Mouse (Mus musculus) heart, postnatal 10 days (tissue): ENCODE measurements around the gene Sebox. TPM values are rescaled to one million over a fixed set of nuclear protein-coding genes. Genes with fewer than 3 reads are reported as not detected.

Experiments used
- DNase-seq, 2 experiments: peaks; one replicate each; pipeline ENCODE4 v3.0.0; 2021
- intact Hi-C: fragments of 180-260 bp; cut with DNase I; formaldehyde crosslinking; loops from one replicate; pipeline ENCODE4 v1.15.1; 2025
- total RNA-seq, 2 experiments: library from RNA; stranded (reverse); gene quantifications; 2 replicates each; pipeline ENCODE4 v1.2.3; 2021

Gene Sebox
- total RNA-seq, 2 experiments from 2014 or later = not detected

DNA sequence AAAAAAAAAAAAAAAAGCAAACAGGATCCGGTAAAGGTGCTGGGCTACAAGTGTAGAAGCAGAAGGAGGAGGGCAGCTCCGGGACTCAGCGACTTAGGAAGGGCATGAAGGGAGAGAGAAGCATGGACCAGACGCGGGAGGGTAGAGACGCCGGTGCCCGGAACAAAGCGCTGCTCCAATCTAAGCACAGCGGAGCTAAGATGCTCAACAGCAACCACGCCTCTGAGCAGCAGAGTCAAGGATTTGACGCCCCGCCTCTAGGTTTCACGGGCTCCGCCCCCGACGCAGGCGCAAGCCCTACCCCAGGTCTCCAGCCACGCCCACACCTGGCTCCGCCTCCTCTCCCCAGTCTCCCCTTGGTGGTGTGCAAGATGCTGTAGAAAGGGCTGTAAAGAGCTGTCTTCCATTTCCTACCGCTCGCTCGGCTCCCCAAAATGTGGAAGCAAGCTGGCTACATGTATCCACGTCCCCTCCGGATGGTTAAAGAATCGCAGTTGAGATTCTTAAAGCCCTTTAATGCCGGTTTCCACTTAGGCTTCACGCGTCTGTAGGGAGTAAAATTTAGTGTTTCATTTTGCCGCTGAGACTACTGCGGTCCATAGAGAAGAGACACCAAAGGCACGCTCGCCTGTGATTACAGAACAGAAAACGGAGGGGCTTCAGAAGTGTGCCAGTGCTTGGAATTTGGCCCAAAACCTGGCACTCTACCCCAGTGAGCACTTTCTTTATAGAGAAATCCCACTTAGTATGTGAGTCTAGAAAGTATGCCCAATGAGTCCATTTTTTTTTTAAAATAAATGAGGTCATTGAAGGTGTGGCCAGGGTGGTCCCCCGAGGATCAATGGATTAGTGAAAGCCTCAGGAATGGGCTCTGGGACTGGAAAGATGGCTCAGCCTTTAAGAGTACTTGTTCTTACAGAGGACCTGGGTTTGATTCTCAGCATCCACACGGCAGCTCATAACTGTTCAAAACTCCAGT is 5.4 kb upstream of the Sebox start, which contains the start of gene Sarm1:
Gene Sarm1, minus strand, starts transcription at position 211 of the 979 bp plus-strand sequence.
- intact Hi-C loops = no loop called here
- DNase-seq = peak; percentile 84

DNA sequence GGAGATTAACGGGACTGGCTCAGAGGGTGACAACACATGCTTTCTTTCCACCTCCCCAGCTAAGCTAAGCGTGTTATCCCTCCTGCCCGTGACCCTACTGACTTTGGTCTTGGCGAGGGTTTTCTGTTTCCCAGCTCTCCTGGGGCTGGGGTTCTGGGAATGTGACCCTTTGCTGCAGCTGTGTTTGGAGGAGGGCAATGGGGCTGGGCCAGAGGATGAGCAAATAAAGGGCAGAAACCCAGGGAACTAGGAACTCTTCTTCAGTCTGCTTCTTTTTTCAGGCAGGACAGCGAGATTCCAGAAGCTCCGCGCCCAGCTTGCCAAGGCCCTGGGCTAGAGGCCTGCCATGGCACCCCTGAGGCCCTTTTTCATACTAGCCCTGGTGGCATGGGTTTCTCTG is 4.2 kb upstream of the Sebox start, which contains the start of gene Vtn:
Gene Vtn, plus strand, starts transcription at position 88 of the 400 bp plus-strand sequence.
- intact Hi-C loops = no loop called here
- peak; percentile 30 to 50 for DNase-seq

DNA sequence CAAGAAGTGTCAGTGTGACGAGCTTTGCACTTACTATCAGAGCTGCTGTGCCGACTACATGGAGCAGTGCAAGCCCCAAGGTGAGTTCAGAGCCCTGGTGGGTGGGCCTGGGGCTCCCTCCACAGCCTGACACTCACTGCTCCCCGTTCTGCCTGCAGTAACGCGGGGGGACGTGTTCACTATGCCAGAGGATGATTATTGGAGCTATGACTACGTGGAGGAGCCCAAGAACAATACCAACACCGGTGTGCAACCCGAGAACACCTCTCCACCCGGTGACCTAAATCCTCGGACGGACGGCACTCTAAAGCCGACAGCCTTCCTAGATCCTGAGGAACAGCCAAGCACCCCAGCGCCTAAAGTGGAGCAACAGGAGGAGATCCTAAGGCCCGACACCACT is 3.7 kb upstream of the Sebox start:
- intact Hi-C loops = no loop called here
- no peak for DNase-seq

DNA sequence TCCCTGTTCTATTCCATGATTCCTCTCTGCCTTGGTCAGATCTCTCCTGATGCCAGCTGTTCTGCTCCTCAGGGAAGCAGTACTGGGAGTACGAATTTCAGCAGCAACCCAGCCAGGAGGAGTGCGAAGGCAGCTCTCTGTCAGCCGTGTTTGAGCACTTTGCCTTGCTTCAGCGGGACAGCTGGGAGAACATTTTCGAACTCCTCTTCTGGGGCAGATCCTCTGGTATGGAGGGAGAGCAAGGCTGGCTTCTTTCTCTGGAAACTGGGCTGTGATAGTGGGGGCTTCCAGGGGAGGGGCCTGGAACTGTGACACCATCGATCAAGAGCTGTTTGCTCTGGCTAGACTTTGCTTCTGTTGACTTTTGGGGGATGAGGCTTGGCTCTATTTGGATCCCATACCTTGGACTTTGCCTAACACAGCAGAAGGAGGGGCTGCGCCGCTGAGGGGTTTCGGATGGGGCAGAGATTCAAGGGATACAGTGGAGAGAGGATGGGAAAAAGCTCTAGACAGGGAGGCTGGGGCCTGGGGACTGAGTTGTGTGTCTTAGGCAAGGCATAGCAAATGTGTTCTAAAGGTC is 2.5 kb upstream of the Sebox start:
- intact Hi-C loops = no loop called here

GRCm38 (mm10) chr11:78501529-78501928 is 1.7 kb upstream of the Sebox start:
- no peak for DNase-seq
- intact Hi-C loops = no loop called here

More for the DNA sequence above, 2.5 kb upstream of the Sebox start:
- no peak for DNase-seq

DNA sequence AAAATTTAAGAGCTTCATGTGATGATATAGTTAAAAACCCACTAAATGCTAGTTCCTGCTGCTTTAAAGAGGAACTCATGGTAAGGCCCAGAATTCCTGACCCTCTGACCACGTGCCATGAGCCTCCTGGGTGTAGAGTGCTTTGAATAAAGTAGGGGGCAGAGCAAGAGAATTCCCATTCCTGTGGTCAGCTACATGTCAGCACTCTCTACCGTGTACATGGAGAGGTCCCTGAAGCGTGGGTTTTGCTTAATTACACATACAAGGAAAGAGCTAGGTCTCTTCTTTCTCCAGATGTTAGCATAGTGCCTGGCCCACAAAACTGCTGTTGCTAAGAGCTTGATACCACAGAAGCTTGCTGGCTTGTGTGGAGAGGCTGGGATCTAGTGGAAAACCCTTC is 2.2 kb downstream of the Sebox start:
- intact Hi-C loops = no loop called here
- DNase-seq = no peak

DNA sequence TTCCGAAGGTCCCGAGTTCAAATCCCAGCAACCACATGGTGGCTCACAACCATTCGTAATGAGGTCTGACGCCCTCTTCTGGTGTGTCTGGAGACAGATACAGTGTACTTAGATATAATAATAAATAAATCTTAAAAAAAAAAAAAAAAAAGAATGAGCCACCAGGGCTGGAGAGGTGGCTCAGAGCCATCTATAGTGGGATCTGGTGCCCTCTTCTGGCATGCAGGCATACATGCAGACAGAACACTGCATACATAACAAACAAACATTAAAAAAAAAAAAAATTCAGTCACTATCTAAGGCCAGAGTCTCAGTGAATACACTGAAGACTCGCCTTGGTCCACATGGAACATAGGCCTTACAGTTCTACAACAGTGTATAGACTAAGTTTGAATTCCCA is 5.9 kb downstream of the Sebox start:
- intact Hi-C loops = no loop called here
- DNase-seq = no peak

- DNase-seq = peak; percentile 92 to 93
- intact Hi-C loops = no loop called here
Observed at GRCm38 (mm10) chr11:78512025-78512957, 9.0 kb downstream of the Sebox start, which contains the start of the genes Tmem199 and Poldip2. Gene Tmem199, minus strand, starts transcription at chr11:78512172. Gene Poldip2, plus strand, starts transcription at chr11:78512193.

- no peak for DNase-seq
- intact Hi-C loops = no loop called here
Observed at GRCm38 (mm10) chr11:78513106-78513790, 10.0 kb downstream of the Sebox start.

DNA sequence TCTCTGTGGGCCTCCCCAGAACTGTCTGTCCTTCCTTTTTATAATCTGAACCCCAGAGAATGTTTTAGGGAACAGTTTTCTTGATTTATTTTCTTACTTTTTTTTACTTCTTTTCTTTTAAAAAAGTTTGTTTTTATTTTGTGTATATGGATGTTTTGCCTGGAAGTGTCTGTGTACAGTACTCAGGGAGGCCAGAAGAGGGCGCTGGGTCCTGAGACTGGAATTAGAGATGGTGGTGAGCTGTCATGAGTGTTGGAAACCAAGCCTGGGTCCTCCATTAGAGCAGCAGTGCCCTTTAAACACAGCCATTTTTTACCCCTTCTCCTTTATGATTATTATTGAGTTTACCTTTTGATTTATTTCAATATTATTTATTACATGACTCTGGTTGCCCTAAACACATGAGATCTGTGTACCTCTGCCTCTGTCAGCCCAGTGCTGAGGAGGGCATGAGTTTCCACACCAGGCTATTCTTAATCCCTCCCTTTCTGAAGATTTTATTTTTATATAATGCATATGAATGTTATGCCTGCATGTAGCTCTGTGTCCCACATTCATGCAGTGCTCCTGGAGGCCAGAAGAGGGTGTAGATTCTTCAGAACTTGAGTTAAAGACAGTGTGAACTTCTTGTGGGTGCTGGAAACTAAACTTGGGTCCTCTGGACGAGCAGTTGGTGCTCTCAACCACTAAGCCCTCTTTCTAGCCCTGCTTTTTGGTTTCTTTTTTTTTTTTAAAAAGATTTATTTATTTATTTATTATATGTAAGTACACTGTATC is 12.5 kb downstream of the Sebox start:
- no peak for DNase-seq
- intact Hi-C loops = no loop called here

GRCm38 (mm10) chr11:78518931-78519330 is 15.7 kb downstream of the Sebox start:
- no peak for DNase-seq
- intact Hi-C loops = no loop called here

- intact Hi-C loops = no loop called here
- no peak for DNase-seq
Observed at GRCm38 (mm10) chr11:78521880-78522279, 18.6 kb downstream of the Sebox start.

DNA sequence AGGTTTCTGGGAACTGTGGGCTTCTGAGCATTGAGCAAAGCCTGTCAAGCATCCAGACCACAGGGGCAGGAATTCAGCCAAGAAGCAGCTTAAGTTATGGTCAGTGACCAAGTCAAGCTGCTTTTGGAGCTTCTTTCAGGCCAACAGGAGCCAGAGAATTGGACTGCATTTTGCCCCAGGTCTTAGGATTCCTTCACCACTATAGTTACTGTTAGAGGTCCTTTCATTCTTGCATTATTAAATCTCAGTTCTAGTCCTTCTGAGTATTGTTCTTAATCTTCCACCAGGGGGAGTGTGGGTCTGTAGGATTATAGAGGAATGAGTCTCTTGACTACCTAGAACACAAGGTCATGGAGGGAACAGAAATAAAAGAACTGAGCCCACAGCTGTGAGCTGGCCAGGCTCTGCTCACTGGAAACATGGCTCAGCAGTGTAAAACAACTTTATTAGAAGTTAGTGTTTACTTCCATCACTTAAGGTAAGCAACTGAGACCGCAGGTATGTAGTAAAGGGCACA is 19.3 kb downstream of the Sebox start:
- intact Hi-C loops = no loop called here
- peak; percentile 35 to 39 for DNase-seq

- intact Hi-C loops = no loop called here
- peak; percentile 30 to 32 for DNase-seq
Observed at GRCm38 (mm10) chr11:78523241-78523955, 20.2 kb downstream of the Sebox start.

DNA sequence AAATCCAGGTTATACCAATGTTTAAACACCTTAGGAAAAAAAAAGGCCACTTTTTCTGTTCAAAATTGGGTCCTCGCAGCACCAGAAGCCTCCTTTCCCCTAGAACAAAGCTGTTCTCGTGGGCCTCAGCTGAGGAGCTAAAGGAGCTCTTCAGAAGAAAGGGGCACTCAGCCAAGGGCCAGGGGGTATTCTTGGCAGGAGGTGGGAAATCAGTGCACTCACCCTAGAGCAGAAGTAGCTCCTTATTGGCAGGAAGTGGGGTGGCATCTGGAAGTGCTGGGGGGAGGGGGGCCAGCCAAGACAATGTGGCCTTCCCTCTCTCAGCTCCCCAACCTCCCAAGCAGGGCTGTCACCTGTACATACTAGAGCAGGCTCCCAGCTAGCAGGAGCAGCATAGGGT is 21.6 kb downstream of the Sebox start:
- intact Hi-C loops = no loop called here
- no peak for DNase-seq

GRCm38 (mm10) chr11:78528714-78529113 is 25.5 kb downstream of the Sebox start:
- no peak for DNase-seq
- intact Hi-C loops = no loop called here

GRCm38 (mm10) chr11:78530001-78530400 is 26.8 kb downstream of the Sebox start:
- intact Hi-C loops = no loop called here
- DNase-seq = no peak

DNA sequence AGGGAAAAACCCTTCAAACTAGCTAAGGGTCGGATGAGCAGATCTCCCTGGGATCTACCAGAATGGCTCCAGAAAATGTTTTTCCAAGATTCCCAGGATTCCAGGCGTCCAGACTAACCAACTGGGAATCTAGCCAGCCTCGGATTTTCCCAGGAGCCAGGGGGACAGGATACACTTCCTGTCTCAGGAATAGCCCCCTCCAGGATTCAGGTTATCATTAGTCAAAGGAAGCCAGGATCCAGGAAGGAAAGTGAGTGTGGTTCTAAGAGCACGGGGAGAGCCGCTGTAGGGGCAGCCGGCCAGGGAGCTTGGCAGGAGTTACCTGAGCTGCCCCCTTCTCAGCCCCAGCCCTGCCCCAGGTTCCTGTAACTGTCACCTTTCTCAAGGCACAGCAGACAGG is 27.8 kb downstream of the Sebox start:
- intact Hi-C loops = no loop called here
- peak; percentile 75 to 76 for DNase-seq
